Mouse (Mus musculus): Measurements from ENCODE around the gene Dmbt1.
"Not testable (repeated sequence)": the region's sequence is repeated elsewhere in the genome, so short reads cannot be mapped to it uniquely, and the experiment has no call there.

The Dmbt1 gene

GRCm38 (mm10) chr7:131031755-131032154, at the start of gene Dmbt1:
Dmbt1 (plus strand) TSS chr7:131032053.
- DNase-seq (ENCODE audit: low spot score in 2 of 2) = no peak

DNA sequence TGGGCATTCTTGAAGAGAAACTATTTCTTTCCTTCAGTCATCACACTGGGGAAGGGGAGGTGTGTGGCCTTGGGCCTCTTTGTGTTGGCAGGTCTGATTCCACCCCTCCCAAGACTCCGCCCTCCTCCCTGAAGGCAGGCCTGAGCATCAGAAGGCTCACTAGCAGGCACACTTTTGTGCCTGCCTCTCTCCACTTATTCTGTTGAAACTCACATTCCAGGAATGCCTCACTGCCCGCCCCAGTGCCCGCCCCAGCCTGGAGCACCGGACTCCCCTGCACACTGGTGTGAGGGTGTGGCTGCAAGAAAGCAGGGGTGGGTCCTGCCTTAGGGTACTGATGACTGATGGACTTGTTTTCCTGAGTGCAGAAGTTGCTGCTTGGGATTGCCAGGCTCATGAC, 49.5 kb upstream of the Dmbt1 start:
- no peak for DNase-seq (ENCODE audit: low spot score in 2 of 2)

DNA sequence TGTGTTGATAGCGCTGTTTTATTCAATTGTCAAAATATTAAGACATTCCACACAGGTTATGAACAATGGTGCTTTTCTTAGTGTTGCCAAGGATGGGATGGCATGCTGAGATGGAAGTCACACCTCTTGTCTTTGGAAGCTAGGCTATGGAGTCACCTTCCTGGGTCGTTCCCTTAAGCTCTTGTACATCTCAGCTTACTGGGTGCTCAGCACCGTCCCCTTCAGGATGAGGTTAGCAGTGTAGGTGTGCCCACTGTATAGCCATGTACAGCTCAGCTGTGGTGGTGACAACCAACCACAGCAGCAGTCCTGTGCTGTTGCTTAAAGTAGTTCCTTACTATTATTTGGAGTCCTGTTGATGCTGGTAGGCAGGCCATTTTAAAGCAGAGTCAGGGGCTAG, 49.0 kb upstream of the Dmbt1 start:
- no peak for DNase-seq (ENCODE audit: low spot score in 2 of 2)

DNA sequence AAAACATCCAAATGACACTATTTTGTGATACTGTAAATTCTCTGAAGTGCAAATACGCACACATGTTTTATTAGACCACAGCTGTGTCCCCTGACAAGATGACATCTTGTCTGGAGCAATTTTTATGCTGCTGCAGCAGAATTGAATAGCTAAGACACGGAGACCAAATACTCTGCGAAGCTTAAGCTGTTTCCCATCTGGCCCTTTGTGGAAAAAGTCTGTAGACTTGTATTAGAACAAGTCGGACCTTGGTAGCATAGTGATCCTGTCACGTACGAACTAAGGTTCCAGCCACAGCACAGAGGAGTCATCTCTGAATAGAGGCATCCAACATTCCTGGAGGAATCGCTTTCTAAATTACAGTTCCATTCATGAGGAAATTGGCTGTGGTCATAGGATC, 47.6 kb upstream of the Dmbt1 start:
- no peak for DNase-seq (ENCODE audit: low spot score in 2 of 2)

DNA sequence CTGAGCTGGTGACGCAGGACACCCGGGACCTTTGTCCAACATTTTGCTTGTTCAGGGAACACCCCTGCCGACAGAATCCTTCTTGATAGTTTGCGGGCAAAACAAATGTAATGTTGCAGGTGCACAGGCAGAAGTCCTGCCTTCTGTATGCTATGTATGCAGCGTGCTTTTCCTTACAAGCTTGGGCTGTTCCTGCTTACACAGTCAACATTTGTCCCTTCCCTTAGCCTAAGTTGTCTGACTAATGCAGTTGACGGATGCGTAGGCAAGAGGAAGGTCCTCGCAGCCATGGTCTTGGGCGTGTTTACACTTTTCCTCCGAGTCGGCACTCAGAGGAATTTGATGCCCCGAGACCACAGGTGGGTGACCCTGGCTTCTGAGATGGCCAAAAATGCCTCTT, 46.7 kb upstream of the Dmbt1 start:
- no peak for DNase-seq (ENCODE audit: low spot score in 2 of 2)

DNA sequence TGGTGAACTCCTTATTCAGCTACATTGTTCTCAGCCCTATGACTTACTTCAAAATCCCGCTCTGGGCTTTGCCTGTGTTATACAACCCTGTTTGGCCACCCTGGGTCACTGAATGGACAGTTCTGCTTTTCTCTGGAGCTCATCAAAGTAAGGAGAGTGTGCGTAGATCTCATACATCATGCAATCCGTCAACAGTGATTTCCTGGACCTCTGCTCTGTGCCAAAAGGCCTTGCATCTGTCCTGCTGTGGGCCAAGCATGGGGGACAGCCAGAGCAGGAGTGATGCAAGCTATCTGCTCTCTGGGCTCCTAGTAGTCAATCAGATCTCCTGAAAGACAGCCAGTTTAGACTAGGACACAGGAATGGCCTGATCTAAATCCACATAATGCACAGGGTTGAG, 46.1 kb upstream of the Dmbt1 start:
- DNase-seq (ENCODE audit: low spot score in 2 of 2) = no peak

DNA sequence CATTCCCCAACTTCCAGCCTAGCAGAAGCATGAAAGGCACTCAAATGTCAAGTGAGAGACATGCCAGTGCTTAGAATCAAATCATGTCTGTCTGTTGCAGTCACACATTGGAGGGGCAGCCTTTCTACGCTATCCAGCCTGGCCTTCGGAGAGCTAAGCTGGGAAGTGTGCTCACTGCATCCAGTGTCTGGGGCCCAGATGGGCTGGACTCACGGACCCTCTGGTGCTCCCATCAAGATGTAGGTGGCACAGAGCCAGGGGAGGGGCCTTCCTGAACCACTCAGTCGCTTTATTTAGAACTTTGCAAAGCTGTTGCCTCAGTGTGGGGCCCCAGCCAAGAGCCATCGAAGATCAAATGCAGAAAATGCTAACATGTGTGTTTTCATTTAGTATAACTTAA, 43.7 kb upstream of the Dmbt1 start:
- DNase-seq (ENCODE audit: low spot score in 2 of 2) = no peak

- DNase-seq (ENCODE audit: low spot score in 2 of 2) = no peak
Observed at GRCm38 (mm10) chr7:130989371-130989770, 42.5 kb upstream of the Dmbt1 start.

- no peak for DNase-seq (ENCODE audit: low spot score in 2 of 2)
Observed at GRCm38 (mm10) chr7:130991174-130991789, 40.6 kb upstream of the Dmbt1 start.

GRCm38 (mm10) chr7:130993907-130994306, 37.9 kb upstream of the Dmbt1 start:
- DNase-seq (ENCODE audit: low spot score in 2 of 2) = no peak

DNA sequence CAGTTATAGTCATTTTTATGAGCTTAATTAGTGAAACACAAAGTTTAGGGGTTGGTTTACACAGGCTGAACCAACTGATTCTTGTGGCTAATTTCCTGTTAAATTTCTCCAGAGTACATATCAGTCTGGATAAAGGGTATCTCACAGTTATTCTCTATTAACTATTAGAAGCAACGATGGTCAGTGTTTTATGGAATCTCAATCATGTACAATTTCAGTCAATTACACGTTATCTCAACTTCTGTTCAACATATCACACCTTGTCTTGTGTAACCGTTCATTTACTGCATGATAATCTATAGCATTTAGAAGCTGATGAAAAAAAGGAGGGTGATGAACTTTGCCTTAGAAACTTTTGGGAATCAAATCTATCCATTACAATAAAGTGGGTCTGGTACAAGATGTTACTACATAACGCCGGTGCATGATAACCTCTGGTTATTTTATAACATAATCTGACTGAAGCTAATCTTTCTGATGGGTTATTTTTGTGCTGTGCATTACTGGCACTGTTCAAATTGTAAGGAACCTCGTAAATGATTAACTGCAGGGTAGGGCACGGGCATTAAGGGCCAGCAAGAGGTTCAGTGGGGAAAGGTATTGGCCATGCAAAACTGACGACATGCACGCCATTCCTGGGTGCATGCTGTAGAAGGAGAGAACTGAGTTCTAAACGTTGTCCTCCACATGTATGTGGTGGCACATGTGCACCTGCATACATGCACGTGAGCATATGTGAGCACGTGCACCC, 29.7 kb upstream of the Dmbt1 start:
- no peak for DNase-seq (ENCODE audit: low spot score in 2 of 2)

- no peak for DNase-seq (ENCODE audit: low spot score in 2 of 2)
Observed at GRCm38 (mm10) chr7:131004071-131004470, 27.8 kb upstream of the Dmbt1 start.

DNA sequence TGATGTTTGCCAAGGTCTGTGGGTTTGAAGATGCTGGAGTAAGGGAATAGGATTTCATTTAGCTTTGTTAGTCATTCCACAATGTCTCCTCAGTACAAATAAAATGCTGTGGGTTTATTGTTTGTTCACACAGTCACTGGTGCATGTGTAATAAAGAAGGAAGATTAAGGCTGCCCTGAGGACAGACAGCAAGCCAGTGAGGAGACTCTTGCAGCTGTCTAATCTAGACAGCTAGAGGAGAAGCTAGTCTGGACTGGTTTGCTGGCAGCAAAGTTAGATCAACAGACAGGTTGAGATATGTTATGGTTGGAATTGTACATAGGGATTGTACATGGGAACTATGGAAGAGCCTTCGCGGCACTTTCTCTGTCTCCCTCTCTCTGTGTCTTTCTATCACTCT, 24.6 kb upstream of the Dmbt1 start:
- no peak for DNase-seq (ENCODE audit: low spot score in 2 of 2)

DNA sequence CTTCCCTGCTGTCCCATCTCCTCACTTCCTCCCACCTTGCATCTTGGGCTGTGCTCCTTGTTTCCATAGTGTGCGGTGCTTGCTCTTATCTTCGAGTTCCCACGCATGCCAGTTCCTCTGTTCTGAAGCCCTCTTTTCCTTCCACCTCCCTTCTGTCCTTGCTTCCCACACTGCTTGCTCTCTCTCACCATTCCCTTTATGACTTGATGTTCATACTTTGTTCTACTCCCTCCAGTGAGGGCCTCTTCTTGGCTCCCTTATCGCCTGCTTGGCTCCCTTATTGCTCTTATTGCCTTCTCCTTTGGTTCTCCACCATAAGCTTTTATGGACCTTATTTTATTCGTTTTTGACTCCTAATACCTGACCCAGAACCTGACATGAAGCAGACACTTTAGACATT, 22.7 kb upstream of the Dmbt1 start:
- no peak for DNase-seq (ENCODE audit: low spot score in 2 of 2)

- DNase-seq (ENCODE audit: low spot score in 2 of 2) = no peak
Observed at GRCm38 (mm10) chr7:131011901-131012300, 20.0 kb upstream of the Dmbt1 start.

DNA sequence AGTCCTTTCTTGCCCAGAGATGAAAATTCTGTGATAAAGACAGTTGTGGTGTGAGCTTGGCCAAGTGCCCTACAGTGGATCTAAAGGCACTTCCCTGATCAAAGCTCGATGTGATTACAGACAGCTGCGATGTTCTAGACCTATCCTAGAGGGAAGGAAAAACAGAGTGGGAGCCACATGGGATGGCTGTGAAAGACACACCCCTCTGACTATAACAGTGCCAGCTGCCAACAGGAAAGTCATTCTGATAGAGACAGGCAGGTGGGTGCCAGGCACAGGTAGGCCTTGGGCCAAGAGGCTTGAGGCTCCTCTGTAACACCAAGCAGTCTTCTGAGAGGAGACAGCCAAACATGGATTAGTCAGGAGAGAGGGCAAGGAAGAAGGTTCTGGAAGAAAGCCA, 12.7 kb upstream of the Dmbt1 start:
- no peak for DNase-seq (ENCODE audit: low spot score in 2 of 2)

GRCm38 (mm10) chr7:131024807-131025206, 7.0 kb upstream of the Dmbt1 start:
- no peak for DNase-seq (ENCODE audit: low spot score in 2 of 2)

GRCm38 (mm10) chr7:131027557-131027956, 4.3 kb upstream of the Dmbt1 start:
- no peak for DNase-seq (ENCODE audit: low spot score in 2 of 2)

- DNase-seq (ENCODE audit: low spot score in 2 of 2) = no peak
Observed at GRCm38 (mm10) chr7:131036396-131036795, 4.5 kb downstream of the Dmbt1 start.

- DNase-seq (ENCODE audit: low spot score in 2 of 2) = no peak
Observed at GRCm38 (mm10) chr7:131037083-131037482, 5.2 kb downstream of the Dmbt1 start.

- DNase-seq (ENCODE audit: low spot score in 2 of 2) = not testable (repeated sequence)
Observed at GRCm38 (mm10) chr7:131040760-131041159, 8.9 kb downstream of the Dmbt1 start.

DNA sequence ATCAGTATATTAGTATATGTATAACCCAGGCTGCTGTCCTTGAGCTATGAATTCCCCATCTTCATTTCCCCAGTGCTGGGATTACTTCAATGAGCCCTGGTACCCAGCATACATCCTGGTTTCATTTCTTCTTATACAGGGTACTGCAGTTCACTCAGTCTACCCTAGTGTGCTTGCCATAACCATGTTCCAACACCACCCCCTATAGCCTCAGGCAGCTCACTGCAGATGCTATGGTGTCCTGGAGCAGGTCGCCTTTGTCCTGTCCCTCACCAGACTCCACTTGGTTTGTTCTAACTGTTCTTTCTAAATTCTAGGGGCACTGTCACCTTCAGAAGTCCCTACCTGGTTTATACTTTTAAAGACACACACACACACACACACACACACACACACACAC, 10.8 kb downstream of the Dmbt1 start:
- no peak for DNase-seq (ENCODE audit: low spot score in 2 of 2)

DNA sequence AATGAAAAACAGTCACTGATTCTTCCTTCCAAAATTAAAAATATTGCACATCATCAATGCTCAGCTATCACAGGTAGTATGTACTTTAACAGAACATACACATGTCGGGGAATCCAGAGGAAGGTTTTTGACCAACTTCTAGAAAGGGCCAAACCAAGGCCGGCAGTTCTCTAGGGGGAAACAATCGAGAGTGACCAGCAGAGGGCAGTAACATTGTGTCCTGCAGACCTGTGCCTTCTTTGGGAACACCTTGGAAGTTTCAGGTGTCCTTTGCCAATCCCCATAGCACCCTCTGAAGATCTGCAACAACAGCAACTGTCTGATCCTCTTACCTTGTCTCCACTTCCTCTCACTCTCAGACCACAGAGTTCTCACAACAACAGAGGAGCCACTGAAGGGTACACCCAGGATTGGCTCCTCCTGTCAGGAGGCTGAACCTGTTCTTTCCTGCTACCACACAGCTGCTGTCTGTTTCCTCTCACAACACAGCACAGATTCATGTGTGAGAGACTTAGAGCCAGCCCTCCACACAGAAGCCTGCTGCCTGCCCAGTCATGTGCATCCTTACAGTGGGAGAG, 13.5 kb downstream of the Dmbt1 start:
- DNase-seq (ENCODE audit: low spot score in 2 of 2) = not testable (repeated sequence)

All from cerebellum, postnatal 4 days (tissue).